Mouse (Mus musculus) liver, embryonic 13.5 days (tissue): ENCODE data around the gene Tnnt3. TPM values are rescaled to one million over a fixed set of nuclear protein-coding genes. Genes with fewer than 3 reads are reported as not detected.
A peak's percentile ranks its signal among the peaks of the same experiment; 100 is the strongest.

ENCODE experiments used
- ATAC-seq: fragments of 200-750 bp; cut with Nextera tagmentation; 2 replicates; pipeline ENCODE4 v1.8.0; 2017; ENCODE audit warnings: low read depth, mild to moderate bottlenecking, moderate number of reproducible peaks, moderate library complexity
- DNase-seq: peaks from one replicate; pipeline ENCODE4 v3.0.0; 2022
- H3K27ac ChIP-seq: fragments of 300-500 bp; sonication (generic); 2 replicates; pipeline ENCODE4 v1.5.1; 2015; ENCODE audit warnings: moderate library complexity, mild to moderate bottlenecking, inconsistent platforms
- H3K27me3 ChIP-seq: fragments of 300-500 bp; sonication (generic); 2 replicates; pipeline ENCODE4 v1.6.1; 2015; ENCODE audit warnings: mild to moderate bottlenecking, inconsistent platforms
- H3K36me3 ChIP-seq: fragments of 300-500 bp; sonication (generic); 2 replicates; pipeline ENCODE4 v1.6.1; 2015; ENCODE audit warnings: mild to moderate bottlenecking, inconsistent platforms
- H3K4me1 ChIP-seq: fragments of 300-500 bp; sonication (generic); replicated peaks from 2 replicates; pipeline ENCODE4 v1.6.1; 2015; ENCODE audit warnings: inconsistent platforms
- H3K4me2 ChIP-seq: fragments of 300-500 bp; sonication (generic); 2 replicates; pipeline ENCODE4 v1.6.1; 2015; ENCODE audit warnings: inconsistent platforms, mild to moderate bottlenecking, moderate library complexity
- H3K4me3 ChIP-seq: fragments of 300-500 bp; sonication (generic); replicated peaks from 2 replicates; pipeline ENCODE4 v1.5.1; 2015; ENCODE audit warnings: mild to moderate bottlenecking, inconsistent platforms
- H3K9ac ChIP-seq: fragments of 300-500 bp; sonication (generic); 2 replicates; pipeline ENCODE4 v1.6.1; 2015; ENCODE audit warnings: mild to moderate bottlenecking, inconsistent platforms
- H3K9me3 ChIP-seq: fragments of 300-500 bp; sonication (generic); replicated peaks from 2 replicates; pipeline ENCODE4 v1.6.1; 2016; ENCODE audit warnings: inconsistent platforms
- WGBS: fragments of 180-500 bp; shearing (Covaris S2); methylation state at CpG from one replicate; pipeline ENCODE4 v1.1.7; 2015; ENCODE audit not compliant: insufficient replicate concordance; 5-methylcytosine and 5-hydroxymethylcytosine counted together
- polyA plus RNA-seq: library from polyadenylated mRNA; unstranded; fragments of >200 nt; fragmentation: Nextera tagmentation; extraction: Ambion mirVana; gene quantifications from 2 replicates; pipeline ENCODE4 v1.2.1, GENCODE M21; 2015

Gene Tnnt3
- polyA plus RNA-seq, 1 experiment from 2014 or later = 2.6 TPM

DNA sequence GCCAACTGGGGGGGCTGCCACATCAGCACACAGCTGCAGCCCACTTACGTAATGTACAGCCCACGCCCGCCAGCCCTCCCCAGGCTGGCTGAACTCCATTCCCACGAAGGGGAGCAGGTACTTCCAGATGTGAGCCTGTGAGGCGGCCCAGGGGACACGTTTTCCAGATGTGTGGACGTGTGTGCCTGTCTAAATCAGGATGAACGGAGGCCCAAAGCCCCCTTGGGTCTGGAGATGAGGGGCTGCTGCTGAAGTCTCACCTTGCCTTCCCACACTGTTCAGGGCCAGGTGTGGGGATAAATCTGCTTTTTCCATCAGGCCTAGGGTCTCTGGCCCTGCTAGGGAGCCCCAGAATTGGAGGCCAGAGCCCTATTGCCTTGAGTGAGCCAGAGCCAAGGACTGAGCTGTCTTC lies 11.9 kb upstream of the Tnnt3 start:
- peaks cover 8% of the 10 kb centered on the region for H3K4me1 ChIP-seq
- no peak overlapping the region for H3K9ac ChIP-seq
- no peak overlapping the region for H3K27ac ChIP-seq
- DNase-seq (no peak), ATAC-seq (no peak)
- no peaks in the 10 kb centered on the region for H3K9me3 ChIP-seq
- H3K36me3 ChIP-seq = no peaks in the 10 kb centered on the region
- 64% methylated on average over 8 of the region's 8 CpGs for WGBS
- no peak overlapping the region for H3K4me3 ChIP-seq
- no peak overlapping the region for H3K4me2 ChIP-seq
- H3K27me3 ChIP-seq = peaks cover 8% of the 10 kb centered on the region; the same call in 1 of the 2 replicates

GRCm38 (mm10) chr7:142487341-142487859 lies 11.2 kb upstream of the Tnnt3 start:
- Histone ChIP-seq H3K36me3 (no peaks in the 10 kb centered on the region), H3K9me3 (no peaks in the 10 kb centered on the region), H3K4me1 (peaks cover 4% of the 10 kb centered on the region; the same call in 1 of the 2 replicates), H3K27ac (no peak overlapping the region), H3K4me3 (no peak overlapping the region), H3K27me3 (peaks cover 8% of the 10 kb centered on the region; the same call in 1 of the 2 replicates), H3K4me2 (no peak overlapping the region), H3K9ac (no peak overlapping the region)
- DNase-seq (peak; percentile 31), ATAC-seq (no peak; the same call in 1 of the 2 replicates)
- 26% methylated on average over 9 of the region's 9 CpGs for WGBS

DNA sequence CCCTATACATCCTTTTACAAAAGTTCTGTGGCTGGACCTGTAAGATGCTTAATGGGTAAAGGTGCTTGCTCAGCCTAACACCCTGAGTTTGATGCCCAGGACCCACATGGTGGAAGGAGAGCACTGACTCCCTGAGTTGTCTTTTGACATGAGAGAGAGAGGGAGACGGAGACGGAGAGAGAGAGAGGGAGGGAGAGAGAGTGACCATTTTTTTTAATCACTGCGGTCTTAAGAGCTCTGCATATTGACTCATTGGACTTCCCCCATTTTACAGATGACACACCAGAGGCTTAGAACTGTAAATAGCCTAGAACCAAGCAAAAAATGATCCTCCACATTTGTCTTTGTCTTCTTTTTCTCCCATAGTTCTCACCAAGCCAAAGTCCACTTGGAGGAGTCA lies 10.6 kb upstream of the Tnnt3 start:
- Histone ChIP-seq H3K4me1 (peaks cover 4% of the 10 kb centered on the region; the same call in 1 of the 2 replicates), H3K9me3 (no peaks in the 10 kb centered on the region), H3K4me2 (no peak overlapping the region), H3K27ac (no peak overlapping the region), H3K27me3 (peaks cover 6% of the 10 kb centered on the region; the same call in 1 of the 2 replicates), H3K4me3 (no peak overlapping the region), H3K36me3 (no peaks in the 10 kb centered on the region), H3K9ac (no peak overlapping the region)
- DNase-seq (no peak), ATAC-seq (no peak)
- WGBS = 56% methylated on average over 3 of the region's 3 CpGs

GRCm38 (mm10) chr7:142493535-142493934 lies 5.1 kb upstream of the Tnnt3 start:
- DNase-seq (no peak), ATAC-seq (no peak)
- Histone ChIP-seq H3K4me1 (no peaks in the 10 kb centered on the region), H3K4me2 (no peak overlapping the region), H3K9me3 (no peaks in the 10 kb centered on the region), H3K27me3 (0 out of 2 replicates have a peak, but pooled peaks cover 1% of the 10 kb centered on the region), H3K27ac (no peak overlapping the region), H3K4me3 (no peak overlapping the region), H3K9ac (no peak overlapping the region), H3K36me3 (no peaks in the 10 kb centered on the region)
- WGBS = 66% methylated on average over 8 of the region's 8 CpGs

DNA sequence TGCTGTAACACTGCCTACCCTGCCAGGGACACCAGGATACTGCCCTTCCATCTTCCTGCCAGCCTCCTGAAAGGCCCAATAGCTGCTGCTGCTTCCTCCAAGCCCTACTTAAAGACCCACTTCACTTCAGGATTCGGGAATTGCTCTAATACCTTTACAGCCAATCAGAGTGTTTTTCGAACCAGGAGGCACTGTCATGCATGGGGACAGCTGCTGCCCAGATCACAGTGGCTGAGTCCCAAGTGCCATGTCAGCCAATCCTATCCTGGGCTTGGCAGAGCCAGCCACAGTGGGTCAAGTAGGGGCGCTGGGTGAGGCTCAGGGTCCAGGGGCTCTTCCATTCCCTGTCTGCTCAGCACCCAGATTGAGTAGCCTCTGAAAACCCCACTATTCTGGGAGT lies 2.5 kb upstream of the Tnnt3 start:
- ATAC-seq = no peak
- Histone ChIP-seq H3K4me2 (no peak overlapping the region), H3K27ac (no peak overlapping the region), H3K36me3 (no peaks in the 10 kb centered on the region), H3K9me3 (no peaks in the 10 kb centered on the region), H3K4me3 (no peak overlapping the region), H3K27me3 (0 out of 2 replicates have a peak, but pooled peaks cover 3% of the 10 kb centered on the region), H3K9ac (no peak overlapping the region), H3K4me1 (no peaks in the 10 kb centered on the region)
- no peak for DNase-seq
- 52% methylated on average over 3 of the region's 3 CpGs for WGBS

- WGBS = 59% methylated on average over 5 of the region's 5 CpGs
Measured at GRCm38 (mm10) chr7:142496800-142497199, 1.8 kb upstream of the Tnnt3 start.

GRCm38 (mm10) chr7:142497775-142498174 lies 861 bp upstream of the Tnnt3 start:
- no peak for ATAC-seq

More at GRCm38 (mm10) chr7:142496800-142497199, 1.8 kb upstream of the Tnnt3 start:
- no peaks in the 10 kb centered on the region for H3K36me3 ChIP-seq
- H3K27me3 ChIP-seq = 0 out of 2 replicates have a peak, but pooled peaks cover 3% of the 10 kb centered on the region
- H3K27ac ChIP-seq = no peak overlapping the region
- no peaks in the 10 kb centered on the region for H3K9me3 ChIP-seq
- no peaks in the 10 kb centered on the region for H3K4me1 ChIP-seq
- DNase-seq (no peak), ATAC-seq (no peak)
- H3K4me3 ChIP-seq = no peak overlapping the region
- H3K4me2 ChIP-seq = no peak overlapping the region
- H3K9ac ChIP-seq = no peak overlapping the region

DNA sequence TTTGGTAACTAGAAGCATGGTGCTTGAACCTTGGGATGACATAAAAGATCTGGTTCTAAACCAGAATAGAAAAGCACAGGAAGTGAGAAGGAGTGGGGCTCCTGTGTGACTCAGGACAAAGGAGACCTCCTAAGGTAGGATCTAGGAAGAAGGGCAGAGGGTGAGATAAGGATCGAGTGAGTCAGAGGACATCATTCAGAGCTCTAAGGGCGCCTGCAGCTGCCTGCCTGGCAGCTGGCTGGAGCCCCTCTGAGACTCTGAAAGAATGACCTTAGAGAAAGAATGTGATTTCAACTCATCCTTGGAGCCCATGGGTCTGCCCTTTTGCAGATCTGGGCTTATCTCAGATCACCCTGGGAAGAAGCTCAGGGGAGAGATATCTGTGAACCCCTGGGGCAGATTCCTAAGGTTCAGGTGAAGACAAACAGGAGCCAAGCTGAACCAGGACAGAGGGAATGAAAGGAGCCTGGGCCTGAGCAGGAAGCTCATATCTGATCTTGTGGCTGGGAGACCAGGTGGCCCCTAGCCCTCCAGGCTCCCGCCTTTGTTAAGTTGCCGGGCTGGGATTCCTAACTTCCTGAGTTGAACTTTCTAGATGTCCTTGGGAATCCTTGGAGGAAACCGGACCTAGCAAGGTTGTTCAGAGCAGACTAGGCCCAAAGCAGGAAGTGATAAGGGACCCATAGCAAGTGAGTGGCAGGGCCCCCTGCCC lies 530 bp downstream of the Tnnt3 start:
- WGBS = 34% methylated on average over 5 of the region's 5 CpGs
- H3K9ac ChIP-seq = no peak overlapping the region
- no peak for ATAC-seq
- H3K4me2 ChIP-seq = no peak overlapping the region
- H3K36me3 ChIP-seq = no peaks in the 10 kb centered on the region
- no peaks in the 10 kb centered on the region for H3K4me1 ChIP-seq
- H3K27me3 ChIP-seq = peaks cover 6% of the 10 kb centered on the region; the same call in 1 of the 2 replicates
- DNase-seq = no peak
- H3K4me3 ChIP-seq = no peak overlapping the region
- H3K27ac ChIP-seq = no peak overlapping the region
- no peaks in the 10 kb centered on the region for H3K9me3 ChIP-seq

More at GRCm38 (mm10) chr7:142497775-142498174, 861 bp upstream of the Tnnt3 start:
- Histone ChIP-seq H3K36me3 (no peaks in the 10 kb centered on the region), H3K27me3 (0 out of 2 replicates have a peak, but pooled peaks cover 3% of the 10 kb centered on the region), H3K27ac (no peak overlapping the region), H3K4me2 (no peak overlapping the region), H3K9me3 (no peaks in the 10 kb centered on the region), H3K4me3 (no peak overlapping the region), H3K9ac (no peak overlapping the region), H3K4me1 (no peaks in the 10 kb centered on the region)
- whole genome bisulfite sequencing = 42% methylated on average over 2 of the region's 2 CpGs
- no peak for DNase-seq

GRCm38 (mm10) chr7:142500032-142500431 lies 1.4 kb downstream of the Tnnt3 start:
- Histone ChIP-seq H3K9ac (no peak overlapping the region), H3K9me3 (no peaks in the 10 kb centered on the region), H3K4me2 (no peak overlapping the region), H3K4me3 (no peak overlapping the region), H3K4me1 (no peaks in the 10 kb centered on the region), H3K27me3 (peaks cover 8% of the 10 kb centered on the region; the same call in 1 of the 2 replicates), H3K27ac (no peak overlapping the region), H3K36me3 (no peaks in the 10 kb centered on the region)
- WGBS = 57% methylated on average over 1 of the region's 1 CpGs
- DNase-seq = no peak
- no peak for ATAC-seq

- Histone ChIP-seq H3K4me2 (no peak overlapping the region), H3K4me3 (no peak overlapping the region), H3K27me3 (peaks cover 8% of the 10 kb centered on the region; the same call in 1 of the 2 replicates), H3K27ac (no peak overlapping the region), H3K36me3 (no peaks in the 10 kb centered on the region), H3K9ac (no peak overlapping the region), H3K4me1 (0 out of 2 replicates have a peak, but pooled peaks cover 3% of the 10 kb centered on the region), H3K9me3 (no peaks in the 10 kb centered on the region)
- DNase-seq = no peak
- 61% methylated on average over 4 of the region's 4 CpGs for WGBS
- ATAC-seq = no peak
Measured at GRCm38 (mm10) chr7:142503206-142503605, 4.6 kb downstream of the Tnnt3 start.

DNA sequence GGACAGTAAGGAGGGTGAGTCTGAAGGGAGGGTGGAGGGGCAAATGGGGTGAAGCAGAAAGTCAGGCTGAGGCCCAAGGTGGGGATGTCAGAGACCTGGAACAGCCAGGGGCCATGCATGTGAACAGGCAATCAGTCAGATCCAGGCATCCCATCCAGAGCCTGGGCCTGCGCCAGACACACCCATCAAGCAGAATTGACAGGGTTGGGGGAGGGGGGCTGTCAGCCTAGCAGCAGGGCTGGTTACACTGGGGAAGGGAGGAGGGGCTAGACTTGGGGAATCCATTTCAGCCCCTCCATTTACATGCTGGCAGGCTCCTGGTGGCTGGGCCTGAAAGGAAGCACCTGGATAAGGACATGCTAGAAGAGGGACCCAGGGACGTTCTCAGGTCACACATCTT lies 7.3 kb downstream of the Tnnt3 start:
- Histone ChIP-seq H3K4me1 (peaks cover 3% of the 10 kb centered on the region; the same call in 1 of the 2 replicates), H3K9ac (no peak overlapping the region), H3K36me3 (no peaks in the 10 kb centered on the region)

More for the DNA sequence above, 7.3 kb downstream of the Tnnt3 start:
- 39% methylated on average over 2 of the region's 2 CpGs for WGBS
- ATAC-seq = no peak; the same call in 1 of the 2 replicates
- no peak for DNase-seq
- H3K9me3 ChIP-seq = no peaks in the 10 kb centered on the region
- no peak overlapping the region for H3K4me3 ChIP-seq
- no peak overlapping the region for H3K27ac ChIP-seq
- peaks cover 8% of the 10 kb centered on the region; the same call in 1 of the 2 replicates for H3K27me3 ChIP-seq
- no peak overlapping the region for H3K4me2 ChIP-seq
